Mouse (Mus musculus): ENCODE measurements around the gene Zfp771.

The Zfp771 gene

GRCm38 (mm10) chr7:127253341-127253740 is 9.3 kb downstream of the Zfp771 start:
- DNase-seq (ENCODE audit: low spot score in 2 of 2): no peak

GRCm38 (mm10) chr7:127253821-127254769 is 10.0 kb downstream of the Zfp771 start:
- peak; percentile 90 to 94 for DNase-seq (ENCODE audit: low spot score in 2 of 2)

GRCm38 (mm10) chr7:127255008-127255407 is 10.9 kb downstream of the Zfp771 start:
- DNase-seq (ENCODE audit: low spot score in 2 of 2): no peak

GRCm38 (mm10) chr7:127255965-127256364 is 11.9 kb downstream of the Zfp771 start:
- no peak for DNase-seq (ENCODE audit: low spot score in 2 of 2)

GRCm38 (mm10) chr7:127256518-127256917 is 12.4 kb downstream of the Zfp771 start:
- DNase-seq (ENCODE audit: low spot score in 2 of 2): no peak

GRCm38 (mm10) chr7:127259186-127259905 is 15.3 kb downstream of the Zfp771 start:
- no peak for DNase-seq (ENCODE audit: low spot score in 2 of 2)

GRCm38 (mm10) chr7:127260309-127261111 is 16.4 kb downstream of the Zfp771 start, which contains the start of gene Dctpp1:
Gene Dctpp1 (minus strand): TSS chr7:127260709.
- peak; percentile 96 to 97 for DNase-seq (ENCODE audit: low spot score in 2 of 2)

- no peak for DNase-seq (ENCODE audit: low spot score in 2 of 2)
Measured at GRCm38 (mm10) chr7:127262218-127262961, 18.3 kb downstream of the Zfp771 start.

GRCm38 (mm10) chr7:127263526-127263925 is 19.5 kb downstream of the Zfp771 start:
- no peak for DNase-seq (ENCODE audit: low spot score in 2 of 2)

- DNase-seq (ENCODE audit: low spot score in 2 of 2): no peak
Measured at GRCm38 (mm10) chr7:127270256-127270655, 26.2 kb downstream of the Zfp771 start.

- no peak for DNase-seq (ENCODE audit: low spot score in 2 of 2)
Measured at GRCm38 (mm10) chr7:127270666-127271065, 26.6 kb downstream of the Zfp771 start.

GRCm38 (mm10) chr7:127271093-127271492 is 27.0 kb downstream of the Zfp771 start:
- DNase-seq (ENCODE audit: low spot score in 2 of 2): no peak

GRCm38 (mm10) chr7:127272566-127272965 is 28.5 kb downstream of the Zfp771 start:
- peak in 1 of 2 experiments; percentile 43 for DNase-seq (ENCODE audit: low spot score in 2 of 2)

GRCm38 (mm10) chr7:127273118-127273923 is 29.2 kb downstream of the Zfp771 start:
- DNase-seq (ENCODE audit: low spot score in 2 of 2): no peak

GRCm38 (mm10) chr7:127273925-127274789 is 30.1 kb downstream of the Zfp771 start, which contains the start of gene Sephs2:
Gene Sephs2 (minus strand): TSS chr7:127274055.
- peak; percentile 95 to 97 for DNase-seq (ENCODE audit: low spot score in 2 of 2)

- no peak for DNase-seq (ENCODE audit: low spot score in 2 of 2)
Measured at GRCm38 (mm10) chr7:127276519-127276961, 32.5 kb downstream of the Zfp771 start.

GRCm38 (mm10) chr7:127278311-127278710 is 34.2 kb downstream of the Zfp771 start:
- no peak for DNase-seq (ENCODE audit: low spot score in 2 of 2)

- DNase-seq (ENCODE audit: low spot score in 2 of 2): no peak
Measured at GRCm38 (mm10) chr7:127280092-127280491, 36.0 kb downstream of the Zfp771 start.

- no peak for DNase-seq (ENCODE audit: low spot score in 2 of 2)
Measured at GRCm38 (mm10) chr7:127281114-127281513, 37.0 kb downstream of the Zfp771 start.
